Mouse (Mus musculus) E14TG2a.4 (cell line): ENCODE results near the gene Ano6.

ENCODE experiments used
- CTCF ChIP-seq: conservative IDR thresholded peaks from 2 replicates; pipeline ENCODE4 v1.5.1; 2014; ENCODE audit warnings: low read length
- POU5F1 ChIP-seq: IDR thresholded peaks from 2 replicates; pipeline ENCODE4 v1.6.1; 2014; ENCODE audit warnings: low read length, borderline replicate concordance

DNA sequence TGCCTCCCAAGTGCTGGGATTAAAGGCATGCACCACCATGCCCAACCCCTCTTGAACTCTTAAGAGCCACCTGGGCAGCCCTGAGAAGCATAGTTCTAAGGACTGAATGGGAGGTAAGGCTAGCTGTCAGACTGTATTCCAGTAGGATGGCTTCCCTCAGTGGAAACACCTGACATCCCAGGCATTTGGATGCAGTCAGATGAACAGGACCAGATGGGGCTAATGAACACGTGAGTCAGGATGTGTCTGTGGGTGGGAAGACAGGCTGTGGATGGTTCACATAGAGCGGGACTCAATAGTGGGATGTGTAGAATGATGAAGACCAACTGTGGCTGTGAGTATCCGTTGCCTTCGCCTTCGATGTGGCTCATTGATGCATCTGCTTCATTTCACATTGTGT lies 83.6 kb downstream of the Ano6 start:
- TF ChIP-seq CTCF = no peak
- no peak for TF ChIP-seq POU5F1
